Mouse (Mus musculus) E14TG2a.4 (cell line): ENCODE data around the gene Ets2.

Source experiments
- H3K27me3 ChIP-seq: 2 replicates; pipeline ENCODE4 v1.6.1; 2014; ENCODE audit warnings: low read length, control low read depth; ENCODE audit not compliant: insufficient read depth
- H3K36me3 ChIP-seq: 2 replicates; pipeline ENCODE4 v1.6.1; 2014; ENCODE audit warnings: low read length, control low read depth; ENCODE audit not compliant: insufficient read depth
- H3K4me1 ChIP-seq: replicated peaks from 2 replicates; pipeline ENCODE4 v1.6.1; 2014; ENCODE audit warnings: low read depth, low read length, control low read depth
- H3K4me3 ChIP-seq: replicated peaks from 2 replicates; pipeline ENCODE4 v1.5.1; 2014; ENCODE audit warnings: mild to moderate bottlenecking, low read length
- H3K9me3 ChIP-seq: 2 replicates; pipeline ENCODE4 v1.6.1; 2014; ENCODE audit warnings: low read length, control low read depth
- CTCF ChIP-seq: conservative IDR thresholded peaks from 2 replicates; pipeline ENCODE4 v1.5.1; 2014; ENCODE audit warnings: low read length
- NANOG ChIP-seq: IDR thresholded peaks from 2 replicates; pipeline ENCODE4 v1.6.1; 2014; ENCODE audit warnings: borderline replicate concordance, low read length, mixed read lengths
- POU5F1 ChIP-seq: IDR thresholded peaks from 2 replicates; pipeline ENCODE4 v1.6.1; 2014; ENCODE audit warnings: low read length, borderline replicate concordance

The Ets2 gene

GRCm38 (mm10) chr16:95701802-95702561 is at the start of gene Ets2:
Gene Ets2, plus strand, starts transcription at chr16:95702075.
- H3K4me3 ChIP-seq = peak within 1 kb of the TSS; percentile 97
- no peaks in the 10 kb centered on the region for H3K9me3 ChIP-seq
- H3K36me3 ChIP-seq = peaks cover 10% of the 10 kb centered on the region; the same call in 1 of the 2 replicates
- TF ChIP-seq POU5F1 (no peak), NANOG (no peak), CTCF (peak; percentile 61)
- H3K4me1 ChIP-seq = peaks cover 53% of the 10 kb centered on the region
- H3K27me3 ChIP-seq = peaks cover 6% of the 10 kb centered on the region

DNA sequence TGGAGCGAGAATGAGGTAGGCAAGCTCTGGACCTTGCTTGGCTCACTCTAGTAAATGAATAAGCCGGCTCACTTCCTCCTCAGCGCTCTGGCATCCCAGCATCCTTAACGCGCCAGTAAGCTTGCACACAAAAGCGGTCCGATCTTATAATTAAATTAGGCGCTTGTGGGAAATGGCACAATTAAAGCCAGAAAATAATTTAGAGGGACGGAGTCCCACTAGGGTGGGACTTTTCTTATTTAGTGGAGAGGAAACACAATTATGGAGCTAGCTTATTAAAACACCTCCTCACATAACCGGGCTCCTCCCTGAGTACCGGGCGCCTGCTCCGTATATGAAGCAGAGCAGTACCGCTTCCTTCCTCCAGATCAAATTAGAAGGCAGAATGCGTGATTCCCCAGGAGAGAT is 47.7 kb upstream of the Ets2 start:
- TF ChIP-seq CTCF (no peak), POU5F1 (no peak), NANOG (no peak)
- H3K4me3 ChIP-seq = no peak overlapping the region
- no peaks in the 10 kb centered on the region for H3K36me3 ChIP-seq
- 0 out of 2 replicates have a peak, but pooled peaks cover under 1% of the 10 kb centered on the region for H3K27me3 ChIP-seq
- H3K9me3 ChIP-seq = peaks cover 11% of the 10 kb centered on the region
- peaks cover 11% of the 10 kb centered on the region; the same call in 1 of the 2 replicates for H3K4me1 ChIP-seq

DNA sequence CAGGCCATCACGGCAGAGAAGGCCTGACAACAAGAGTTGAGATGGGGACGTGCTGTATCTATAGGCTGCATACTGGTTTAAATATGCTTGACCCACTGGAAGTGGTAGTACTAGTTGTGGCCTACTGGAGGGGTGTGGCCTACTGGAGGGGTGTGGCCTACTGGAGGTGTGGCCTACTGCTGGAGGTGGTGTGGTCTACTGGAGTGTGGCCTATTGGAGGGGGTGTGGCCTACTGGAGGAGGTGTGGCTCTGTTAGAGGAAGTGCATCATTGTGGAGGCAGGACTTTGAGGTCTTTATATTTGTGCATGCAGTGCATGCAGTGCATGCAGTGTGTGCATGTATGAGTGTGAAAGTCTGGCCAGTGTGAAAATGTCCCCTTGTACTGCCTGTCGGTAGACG is 45.3 kb upstream of the Ets2 start:
- peaks cover 9% of the 10 kb centered on the region; the same call in 1 of the 2 replicates for H3K4me1 ChIP-seq
- no peak for TF ChIP-seq CTCF
- no peak for TF ChIP-seq POU5F1
- no peak for TF ChIP-seq NANOG
- no peaks in the 10 kb centered on the region for H3K36me3 ChIP-seq
- H3K9me3 ChIP-seq = peaks cover 11% of the 10 kb centered on the region
- no peak overlapping the region for H3K4me3 ChIP-seq
- peaks cover 5% of the 10 kb centered on the region; the same call in 1 of the 2 replicates for H3K27me3 ChIP-seq

GRCm38 (mm10) chr16:95657187-95657586 is 44.7 kb upstream of the Ets2 start:
- Histone ChIP-seq H3K9me3 (peaks cover 11% of the 10 kb centered on the region), H3K36me3 (no peaks in the 10 kb centered on the region), H3K4me3 (no peak overlapping the region), H3K4me1 (peaks cover 8% of the 10 kb centered on the region), H3K27me3 (peaks cover 5% of the 10 kb centered on the region; the same call in 1 of the 2 replicates)
- TF ChIP-seq POU5F1 (no peak), CTCF (no peak), NANOG (no peak)

DNA sequence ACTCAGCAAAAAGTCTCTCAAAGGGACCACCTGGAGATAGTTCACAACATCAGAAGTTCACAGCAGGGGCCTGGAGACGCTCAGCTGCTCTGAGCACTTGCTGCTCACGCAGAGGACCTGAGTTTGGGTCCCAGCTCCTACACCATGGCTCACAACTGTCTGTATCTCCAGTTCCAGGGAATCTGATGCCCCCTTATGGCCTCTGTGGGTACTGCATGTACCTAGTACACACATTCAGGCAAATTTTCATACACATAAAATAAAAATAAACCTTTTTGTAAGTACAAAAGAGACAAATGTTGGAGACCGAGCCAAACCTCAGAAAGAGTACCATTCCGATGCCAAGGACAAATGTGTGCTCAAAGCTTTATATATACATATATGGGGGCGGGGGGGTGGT is 44.1 kb upstream of the Ets2 start:
- H3K4me1 ChIP-seq = peaks cover 10% of the 10 kb centered on the region
- H3K4me3 ChIP-seq = no peak overlapping the region
- H3K27me3 ChIP-seq = peaks cover 5% of the 10 kb centered on the region; the same call in 1 of the 2 replicates
- H3K9me3 ChIP-seq = peaks cover 11% of the 10 kb centered on the region
- no peaks in the 10 kb centered on the region for H3K36me3 ChIP-seq
- TF ChIP-seq POU5F1 (no peak), CTCF (peak; percentile 62), NANOG (no peak)

DNA sequence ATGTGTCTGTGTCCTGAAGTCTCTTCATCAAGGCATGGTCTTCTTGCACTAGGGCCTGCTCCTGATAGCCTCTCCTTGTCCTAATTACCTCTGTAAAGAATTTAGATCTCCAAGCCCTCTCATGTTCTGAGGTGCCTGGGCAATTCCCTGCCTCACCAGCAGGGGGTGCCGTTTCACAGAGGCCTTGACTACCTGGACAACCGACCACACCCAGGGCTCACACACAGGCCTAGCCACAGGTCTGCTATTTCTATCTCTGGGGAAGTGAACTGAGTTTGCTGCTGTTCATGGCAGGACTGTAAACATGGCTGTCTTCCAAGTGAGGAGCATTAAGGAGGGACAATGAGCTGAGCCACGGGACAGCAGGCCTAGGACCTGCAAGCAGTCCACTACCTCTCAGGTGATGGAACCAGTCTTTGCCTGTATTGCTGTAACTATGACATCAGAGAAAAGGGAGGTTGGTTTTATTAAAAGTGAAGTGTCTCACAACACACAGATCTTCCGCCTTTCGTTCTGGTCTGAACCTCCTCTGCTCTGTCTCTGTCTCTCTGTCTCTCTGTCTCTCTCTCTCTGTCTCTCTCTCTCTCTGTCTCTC is 42.9 kb upstream of the Ets2 start:
- H3K36me3 ChIP-seq = no peaks in the 10 kb centered on the region
- H3K4me3 ChIP-seq = no peak overlapping the region
- TF ChIP-seq POU5F1 (no peak), CTCF (peak; percentile 100)
- H3K27me3 ChIP-seq = peaks cover 5% of the 10 kb centered on the region; the same call in 1 of the 2 replicates
- peaks cover 11% of the 10 kb centered on the region for H3K9me3 ChIP-seq
- peaks cover 14% of the 10 kb centered on the region for H3K4me1 ChIP-seq

DNA sequence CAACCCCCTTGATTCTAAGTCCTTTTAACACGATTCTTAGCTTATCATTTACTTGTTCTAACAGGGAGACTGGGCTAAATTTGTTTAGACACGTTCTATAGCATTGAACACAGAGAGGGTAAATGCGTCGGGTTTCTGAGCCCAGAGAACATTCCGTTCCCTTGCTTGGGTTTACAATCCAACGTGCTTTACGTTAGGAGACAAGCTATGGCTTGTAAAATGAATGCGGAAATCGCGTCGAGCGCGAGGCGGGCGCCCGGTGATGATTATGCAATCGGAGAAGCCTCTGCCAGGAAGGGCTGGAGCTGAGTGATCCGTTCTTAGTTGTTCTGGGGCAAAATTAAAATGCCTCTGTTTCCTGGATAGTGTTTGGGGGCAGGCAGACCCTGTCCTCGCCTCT is 42.4 kb upstream of the Ets2 start:
- Histone ChIP-seq H3K9me3 (peaks cover 11% of the 10 kb centered on the region), H3K4me3 (no peak overlapping the region), H3K27me3 (peaks cover 5% of the 10 kb centered on the region; the same call in 1 of the 2 replicates), H3K4me1 (peaks cover 14% of the 10 kb centered on the region), H3K36me3 (no peaks in the 10 kb centered on the region)
- TF ChIP-seq NANOG = no peak
- no peak for TF ChIP-seq CTCF
- no peak for TF ChIP-seq POU5F1

GRCm38 (mm10) chr16:95660909-95661308 is 41.0 kb upstream of the Ets2 start:
- Histone ChIP-seq H3K27me3 (peaks cover 11% of the 10 kb centered on the region), H3K9me3 (peaks cover 11% of the 10 kb centered on the region), H3K4me3 (no peak overlapping the region), H3K4me1 (peaks cover 14% of the 10 kb centered on the region), H3K36me3 (no peaks in the 10 kb centered on the region)
- TF ChIP-seq POU5F1 (no peak), CTCF (no peak), NANOG (no peak)

GRCm38 (mm10) chr16:95665472-95666131 is 36.3 kb upstream of the Ets2 start:
- no peak overlapping the region for H3K4me3 ChIP-seq
- peaks cover 17% of the 10 kb centered on the region for H3K4me1 ChIP-seq
- H3K27me3 ChIP-seq = peaks cover 30% of the 10 kb centered on the region
- TF ChIP-seq CTCF (no peak), NANOG (no peak), POU5F1 (no peak)
- H3K9me3 ChIP-seq = no peaks in the 10 kb centered on the region
- H3K36me3 ChIP-seq = no peaks in the 10 kb centered on the region
